Mouse (Mus musculus) skeletal muscle tissue, adult 2 months (tissue): ENCODE results near the gene Ift122.

ENCODE experiments used
- DNase-seq: peaks from one replicate; pipeline ENCODE4 v3.0.0-alpha.2; 2012; ENCODE audit warnings: low read depth, low spot score

Ift122 gene

DNA sequence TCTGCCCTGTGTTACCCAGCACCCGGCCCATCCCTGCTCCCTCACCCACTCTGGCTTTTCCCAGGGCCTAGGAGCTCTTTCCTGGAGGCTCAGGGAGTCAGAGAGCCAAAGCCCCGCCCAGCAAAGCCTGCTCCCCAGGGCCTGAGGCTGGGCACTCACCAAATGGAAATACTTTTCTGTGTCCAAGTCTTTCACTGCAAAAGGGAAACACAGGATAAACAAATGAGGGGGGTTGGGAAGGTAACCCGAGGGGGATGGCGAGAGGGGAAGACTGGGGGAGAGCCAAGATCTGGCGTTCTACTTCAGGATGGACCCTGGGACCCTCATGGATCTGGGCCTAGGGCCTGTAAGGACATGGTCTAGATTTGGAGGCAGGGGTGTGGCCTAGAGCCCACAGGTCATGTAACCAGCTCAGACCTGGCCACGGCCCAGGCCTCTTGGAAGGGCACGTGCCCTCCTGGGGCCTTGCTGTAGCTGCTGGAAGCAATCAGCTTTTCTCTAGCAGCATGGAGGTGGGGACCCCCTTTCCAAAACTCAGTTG, 106.0 kb downstream of the Ift122 start:
- DNase-seq: peak; percentile 76

DNA sequence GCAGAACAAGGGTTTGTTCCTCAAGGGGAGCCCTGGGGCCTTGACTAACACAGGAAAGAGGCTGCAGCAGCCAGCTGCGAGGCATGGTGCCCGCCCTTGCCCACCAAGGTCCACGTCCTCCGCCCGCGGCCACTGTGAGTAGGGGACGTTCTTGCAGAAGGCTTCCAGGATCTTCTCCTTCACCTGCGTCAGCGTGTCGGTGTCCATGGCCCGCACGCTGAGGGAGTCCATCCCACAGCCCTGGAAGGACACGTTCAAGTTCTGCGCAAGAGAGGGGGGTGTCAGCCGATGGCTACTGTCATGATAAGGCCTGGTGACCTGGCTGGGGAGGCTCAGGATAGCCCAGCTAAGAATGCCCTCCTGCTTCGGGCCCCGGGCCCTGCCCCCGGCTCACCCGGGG, 107.1 kb downstream of the Ift122 start:
- no peak for DNase-seq

DNA sequence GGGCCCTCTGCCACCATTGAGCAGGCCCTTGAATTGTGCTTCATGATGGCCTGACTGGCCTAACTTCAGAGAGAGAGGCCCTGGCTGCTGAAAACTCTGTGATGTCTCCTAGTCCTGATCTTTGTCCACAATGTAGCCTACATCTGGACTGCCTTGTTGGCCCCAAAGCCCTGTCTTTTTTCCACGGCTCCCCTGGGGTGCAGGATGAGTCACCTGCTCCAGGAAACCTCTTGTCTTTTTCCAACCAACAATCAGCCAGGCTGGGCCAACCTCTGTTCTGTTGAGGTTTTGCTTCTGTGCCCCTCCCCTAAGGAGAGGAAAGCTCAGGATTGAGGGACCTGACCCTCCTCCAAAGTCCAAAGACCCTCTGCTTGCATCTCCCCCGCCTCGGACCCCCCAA, 108.5 kb downstream of the Ift122 start:
- no peak for DNase-seq

DNA sequence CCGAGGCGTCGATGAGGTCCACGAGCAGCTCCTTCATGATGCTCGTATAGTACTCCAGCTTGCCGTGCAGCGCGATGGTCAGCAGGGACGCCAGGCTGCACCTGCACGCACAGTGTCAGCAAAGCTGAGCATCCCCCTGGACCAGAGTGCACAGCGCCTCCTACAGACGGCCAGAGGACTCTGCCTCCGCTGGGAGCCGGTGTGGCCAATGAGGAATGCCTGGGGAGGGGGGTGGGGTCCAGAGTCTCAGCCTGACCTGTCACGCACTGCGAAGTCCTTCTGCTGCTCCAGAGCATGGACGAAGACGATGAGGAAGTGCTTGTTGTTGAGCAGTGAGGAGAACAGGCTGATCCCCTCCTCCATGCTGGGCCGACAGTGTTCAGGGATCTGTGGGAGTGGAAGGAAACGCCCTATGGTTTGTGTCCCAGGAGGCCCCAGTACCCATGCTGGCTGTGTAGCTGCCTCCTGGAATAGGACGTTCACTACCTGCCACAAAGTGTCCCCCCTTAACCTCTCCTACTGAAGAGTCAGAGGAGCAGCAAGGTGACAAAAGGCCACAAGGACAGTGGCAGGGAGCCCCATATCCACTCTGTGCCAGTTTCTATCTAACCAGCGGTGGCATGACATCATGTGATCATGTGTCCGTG, 109.3 kb downstream of the Ift122 start:
- DNase-seq: no peak

DNA sequence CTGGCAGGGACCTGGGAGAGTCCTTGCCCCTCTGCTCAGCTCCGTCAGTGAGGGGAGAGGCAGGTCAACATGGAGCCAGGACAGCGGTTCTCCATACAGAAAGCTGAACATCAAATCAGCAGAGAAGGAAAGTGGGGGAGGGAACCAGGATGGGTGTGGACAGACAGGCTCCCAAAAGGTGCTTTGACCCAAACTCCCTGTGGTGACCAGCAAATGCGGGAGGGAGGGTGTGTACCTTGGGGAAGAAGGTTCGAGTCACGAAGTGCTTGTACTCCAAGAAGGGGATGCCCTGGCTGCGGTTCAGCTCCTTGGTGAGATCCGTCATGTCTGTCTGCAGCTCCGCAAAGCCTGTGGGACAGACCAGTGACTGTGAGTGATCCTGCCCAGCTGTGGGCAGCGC, 110.4 kb downstream of the Ift122 start:
- no peak for DNase-seq

DNA sequence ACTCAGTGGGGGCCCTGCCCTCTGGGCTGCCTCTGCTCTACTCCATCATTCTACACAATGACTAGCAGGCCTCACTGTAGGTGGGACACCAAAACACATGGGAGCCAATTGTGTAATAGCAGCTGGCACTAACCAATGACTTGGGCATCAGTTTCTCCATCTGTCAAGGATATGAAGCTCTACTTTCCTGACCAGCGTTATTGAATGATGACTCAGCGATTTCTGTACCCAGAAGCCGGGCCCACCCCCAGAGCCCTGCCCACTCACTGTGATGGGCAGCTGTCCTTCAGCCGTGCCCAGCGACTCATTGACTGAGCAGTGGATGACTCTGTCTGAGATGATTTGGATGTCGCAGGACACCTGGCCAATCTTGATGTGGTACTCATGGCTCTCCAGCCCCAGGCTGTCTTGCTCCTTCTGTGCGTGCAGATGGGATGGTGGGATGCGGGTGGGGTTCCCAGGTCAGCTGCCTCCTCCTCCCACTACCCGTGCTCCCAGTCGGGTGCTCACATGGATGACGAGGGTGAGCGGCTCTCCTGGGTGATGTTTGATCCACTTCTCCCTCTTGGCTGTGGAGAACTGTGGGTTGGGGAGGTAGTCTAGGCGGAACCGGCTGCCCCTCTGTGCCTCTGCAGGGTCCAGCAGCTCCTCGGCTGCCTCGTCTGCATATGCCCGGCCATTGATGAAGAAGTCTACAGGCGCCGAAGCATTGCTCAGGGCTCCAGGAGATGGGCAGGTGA, 113.1 kb downstream of the Ift122 start:
- DNase-seq: no peak

DNA sequence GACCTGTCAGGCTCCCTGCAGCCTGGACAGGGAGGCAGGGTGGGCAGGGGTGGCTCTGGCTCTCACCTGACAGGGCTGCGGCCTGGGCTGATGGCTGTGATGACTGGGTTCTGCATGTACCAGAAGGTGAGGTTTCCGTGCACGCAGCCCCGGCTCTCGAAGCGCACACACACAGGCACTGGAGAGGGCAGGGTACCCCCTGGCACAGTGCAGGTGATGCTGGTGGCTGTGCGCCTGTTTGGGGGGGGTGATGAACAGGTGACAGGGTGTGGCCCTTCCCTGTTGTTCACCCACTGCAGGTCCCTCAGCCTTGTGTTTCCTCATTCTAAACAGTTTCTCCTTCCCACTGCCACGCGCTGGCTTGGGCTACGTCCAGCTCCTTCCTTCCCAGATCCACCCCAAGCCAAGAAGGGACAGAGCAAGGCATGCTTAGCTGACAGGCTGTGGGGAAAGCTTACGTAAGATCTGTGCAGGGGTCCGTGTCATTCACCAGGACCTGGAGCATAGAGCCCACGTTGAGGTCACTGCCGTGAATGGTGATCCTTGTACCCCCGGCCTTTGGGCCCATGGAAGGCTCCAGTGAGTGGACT, 114.1 kb downstream of the Ift122 start:
- no peak for DNase-seq

DNA sequence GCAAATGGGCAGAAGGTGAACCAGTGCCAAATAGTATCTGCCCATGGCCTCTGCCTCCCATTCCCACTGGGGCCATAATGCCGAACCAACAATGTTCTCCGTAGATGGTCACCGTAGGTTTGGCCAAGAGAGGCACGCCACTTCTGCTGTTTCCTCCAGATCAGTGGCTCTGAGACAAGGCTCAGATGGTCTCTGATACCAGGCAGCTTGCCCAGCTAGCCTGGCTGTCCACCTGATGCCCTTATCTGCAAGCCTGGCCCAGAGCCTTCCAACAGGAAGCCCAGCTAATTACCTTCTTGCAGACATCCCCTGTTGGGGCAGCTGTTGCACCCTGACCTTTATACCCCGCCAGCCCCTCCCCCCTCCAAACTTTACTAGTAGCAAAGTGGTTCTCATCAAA, 114.8 kb downstream of the Ift122 start:
- no peak for DNase-seq

DNA sequence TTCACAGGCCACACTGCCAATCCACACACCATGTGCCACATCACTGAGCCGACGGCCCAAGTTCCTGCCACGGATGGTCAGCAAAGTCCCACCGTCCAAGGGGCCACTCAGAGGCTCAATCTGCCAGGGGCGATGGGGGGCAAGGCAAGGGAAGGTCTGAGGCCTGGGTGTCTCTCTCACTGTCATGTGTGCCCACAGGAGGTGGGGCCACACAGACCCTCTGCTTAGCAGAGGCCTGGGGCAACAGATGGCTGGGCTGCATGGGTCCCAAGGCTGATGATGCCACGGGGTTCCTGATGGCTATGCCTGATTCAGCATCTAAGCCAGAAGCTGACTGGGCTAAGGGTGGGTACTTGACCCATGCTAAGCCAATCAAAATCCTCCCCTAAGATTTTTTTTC, 115.4 kb downstream of the Ift122 start:
- no peak for DNase-seq

DNA sequence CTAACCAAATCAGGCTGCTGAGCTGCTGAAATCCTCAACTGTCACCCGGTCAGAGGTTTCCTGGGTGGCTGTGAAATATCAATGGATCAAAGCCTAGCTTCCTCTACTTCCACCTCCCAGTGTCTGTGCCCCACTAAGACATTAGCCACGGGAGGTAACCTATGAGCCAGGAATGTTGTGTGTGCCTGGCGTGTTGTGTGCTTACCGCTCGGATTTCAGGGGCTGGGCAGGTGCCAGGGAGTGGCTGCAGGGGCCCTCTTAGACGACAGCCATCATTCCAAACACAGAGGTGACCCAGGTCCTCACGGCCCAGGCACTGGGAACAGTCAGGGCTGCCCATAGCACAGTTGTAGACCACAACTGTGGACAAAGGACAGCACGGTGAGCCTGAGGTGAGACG, 115.8 kb downstream of the Ift122 start:
- no peak for DNase-seq

DNA sequence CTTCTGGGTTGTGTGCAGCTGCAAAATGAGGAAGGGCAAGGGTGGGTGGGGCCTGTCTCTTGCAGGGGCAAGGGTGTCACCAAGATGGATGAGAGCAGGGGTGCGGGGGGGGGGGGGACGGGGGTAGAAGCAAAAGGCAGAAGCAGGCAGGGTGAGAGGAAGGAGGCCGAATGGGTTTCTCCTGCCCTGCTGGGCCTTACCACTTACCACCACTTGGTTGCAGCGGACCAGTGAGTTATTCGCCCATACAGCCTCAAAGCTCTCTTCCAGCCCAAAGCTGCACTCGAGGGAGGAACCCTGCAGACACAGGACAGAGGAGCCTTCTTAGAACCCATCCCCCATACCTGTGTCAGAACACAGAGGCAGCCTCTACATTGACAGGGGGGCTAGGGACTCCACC, 116.7 kb downstream of the Ift122 start:
- no peak for DNase-seq

DNA sequence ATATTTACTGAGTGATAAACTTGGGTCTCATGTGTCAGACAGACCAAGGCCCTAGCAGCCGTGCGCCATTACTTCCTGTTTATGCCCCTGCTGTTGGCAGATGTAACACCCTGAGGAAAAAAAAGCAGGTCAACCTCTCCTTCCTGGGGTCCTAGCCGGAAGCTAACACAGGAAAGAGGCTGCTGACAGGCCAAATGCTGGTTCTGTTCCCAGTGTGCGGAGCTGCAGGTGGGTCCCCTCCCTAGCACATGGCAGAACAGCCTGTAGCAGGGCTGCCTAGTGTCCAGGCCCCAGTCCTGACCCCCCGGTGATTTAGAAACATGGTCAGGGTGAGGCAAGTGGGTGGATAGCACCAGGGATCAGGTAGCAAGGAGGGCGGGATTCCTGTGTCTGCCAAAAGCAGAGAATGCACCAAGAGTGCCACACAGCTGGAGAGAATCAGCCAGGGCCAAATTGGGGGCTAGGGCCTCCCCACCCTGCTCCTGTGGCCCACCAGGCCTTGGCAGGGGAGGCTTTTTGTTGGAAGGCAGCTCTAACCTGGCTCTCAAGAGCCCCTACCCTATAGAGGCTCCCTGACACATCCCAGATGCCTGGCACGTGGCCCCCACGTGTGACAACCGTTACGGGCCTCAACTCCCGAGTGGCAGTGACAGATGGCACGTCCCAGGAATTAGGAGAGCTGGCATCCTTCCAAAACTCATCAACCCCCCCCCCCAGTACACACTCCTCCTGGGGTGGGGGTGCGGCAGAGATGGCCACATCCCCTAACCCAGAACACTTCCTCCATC, 118.2 kb downstream of the Ift122 start:
- no peak for DNase-seq

DNA sequence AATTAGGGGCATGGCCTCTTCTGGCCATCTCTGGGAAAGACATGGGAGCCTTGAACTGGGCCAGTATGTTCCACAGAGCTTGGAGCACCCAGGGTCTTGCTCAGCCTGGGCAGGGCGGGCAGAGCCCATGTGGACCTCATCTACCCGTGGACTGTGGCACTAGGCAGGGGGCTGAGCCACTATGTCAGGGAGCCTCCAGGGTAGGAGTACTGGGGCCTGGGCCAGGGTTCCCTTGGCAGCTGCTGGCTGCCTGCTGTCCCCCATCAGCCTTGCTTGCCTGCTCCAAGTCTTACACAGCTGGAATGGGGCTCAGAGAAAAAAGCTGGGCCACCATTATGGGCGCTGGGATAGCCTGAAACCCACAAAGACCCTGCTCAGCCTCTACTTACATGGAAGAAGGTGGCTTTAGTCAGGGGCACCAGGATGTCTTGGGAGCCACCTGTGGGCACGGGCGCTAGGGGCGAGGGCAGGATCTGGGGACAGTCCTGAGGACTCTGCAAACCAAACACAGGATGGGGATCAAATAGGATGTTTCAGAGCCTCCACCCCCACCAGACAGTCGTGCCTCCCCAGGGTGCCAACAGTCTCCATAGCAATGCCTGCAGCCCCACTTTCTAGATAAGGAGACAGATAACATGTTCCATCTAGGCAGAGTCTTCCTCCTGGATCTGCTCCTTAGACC, 119.0 kb downstream of the Ift122 start:
- no peak for DNase-seq

DNA sequence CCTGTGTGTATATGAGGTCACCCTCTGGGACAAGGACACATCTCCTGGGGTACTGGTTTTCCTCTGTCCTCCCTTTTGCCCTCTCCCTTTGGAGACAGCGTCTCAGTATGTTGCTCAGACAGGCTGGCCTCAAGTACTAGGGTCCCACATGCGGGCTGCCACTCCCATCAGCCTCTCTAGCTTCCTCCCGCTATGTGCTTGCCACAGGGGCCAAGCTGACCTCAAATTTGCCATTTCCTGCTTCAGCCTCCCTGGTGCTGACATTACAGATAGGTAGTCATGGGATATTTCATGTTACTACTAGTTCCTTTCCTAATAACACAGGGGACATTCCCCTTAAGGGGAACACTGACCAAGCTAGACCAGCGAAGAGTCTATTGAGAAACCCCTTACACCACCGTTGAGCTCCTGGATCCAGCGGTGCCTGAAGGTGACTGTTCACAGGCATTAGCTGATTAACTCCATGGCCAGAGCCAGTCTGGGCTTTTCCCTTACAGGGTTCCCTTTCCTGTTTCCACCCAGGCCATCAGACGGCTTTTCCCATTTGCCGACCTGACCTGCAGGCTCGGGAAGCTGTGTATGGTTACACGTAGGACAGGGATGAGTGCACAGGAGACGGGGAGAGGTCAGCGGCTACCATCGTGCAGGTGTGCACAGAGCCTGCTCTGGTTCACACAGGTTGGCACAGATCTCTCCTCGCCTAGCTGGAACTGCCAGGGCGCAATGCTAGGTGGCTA, 120.0 kb downstream of the Ift122 start:
- no peak for DNase-seq

DNA sequence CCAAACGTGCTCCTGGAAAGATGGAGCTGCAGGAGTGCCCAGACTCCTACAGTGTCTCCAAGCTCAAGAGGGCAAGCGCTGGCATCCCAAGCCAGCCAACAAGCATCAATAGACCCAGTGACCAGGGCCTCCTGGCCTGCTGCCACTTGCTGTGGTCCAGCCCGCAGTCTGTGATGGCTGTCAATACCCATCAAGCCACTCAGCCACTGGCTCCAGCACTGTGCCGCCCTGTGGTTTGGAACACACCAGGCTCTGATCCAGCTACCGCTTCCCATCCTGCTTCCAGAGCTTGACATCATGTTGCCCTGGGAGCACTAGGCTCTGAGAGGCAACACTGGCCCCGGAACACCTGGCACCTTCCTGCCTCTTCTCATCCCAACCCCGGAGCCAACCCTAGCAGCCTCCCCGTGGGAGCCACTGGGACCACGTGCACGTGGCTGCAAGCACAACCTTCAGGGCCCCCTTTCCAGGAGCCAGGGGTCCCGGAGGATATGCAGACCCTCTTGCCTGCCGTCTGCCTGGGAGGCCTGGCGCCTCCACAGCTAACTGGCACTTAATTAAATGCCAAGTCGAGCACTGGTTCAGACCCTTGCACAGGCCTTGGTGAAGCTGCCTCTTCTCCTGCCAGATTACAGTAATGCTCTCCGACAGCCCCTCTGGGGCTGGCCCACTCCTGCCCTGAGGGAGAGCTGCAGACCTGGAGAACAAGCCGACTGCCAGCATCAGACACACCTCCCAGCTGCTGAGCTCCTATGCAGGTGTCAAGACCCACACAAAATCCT, 120.8 kb downstream of the Ift122 start:
- no peak for DNase-seq

DNA sequence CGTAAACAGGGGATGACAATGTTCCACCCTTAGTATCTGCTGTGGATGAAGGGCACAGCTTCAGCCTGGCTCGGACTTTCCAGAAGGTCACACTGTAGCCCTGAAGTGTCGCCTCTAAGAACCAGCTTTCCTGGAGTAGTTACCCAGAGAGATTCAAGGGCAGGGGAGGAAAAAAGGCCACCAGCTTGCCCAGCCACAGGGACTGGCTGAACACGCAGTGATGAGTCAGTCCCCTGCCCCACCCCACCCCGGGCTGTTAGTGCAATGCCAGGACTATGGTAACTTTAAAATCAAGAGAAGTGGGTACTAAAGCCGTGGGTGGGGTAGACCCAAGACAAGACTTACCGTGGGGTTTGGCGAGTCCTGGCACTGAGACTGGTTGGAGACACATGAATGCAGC, 122.3 kb downstream of the Ift122 start:
- no peak for DNase-seq
